Mouse (Mus musculus) bone marrow, adult 2 months (tissue): Measurements from ENCODE around the gene Rasa4.
"Not testable (repeated sequence)": the region's sequence is repeated elsewhere in the genome, so short reads cannot be mapped to it uniquely, and the experiment has no call there.

ENCODE experiments used
- CTCF ChIP-seq: fragments of 200-500 bp; IDR thresholded peaks from 2 replicates; pipeline ENCODE4 v1.5.1; 2011; ENCODE audit warnings: low read length, control low read depth; ENCODE audit not compliant: control insufficient read depth, insufficient read depth
- POLR2A ChIP-seq: fragments of 200-500 bp; IDR thresholded peaks from 2 replicates; pipeline ENCODE4 v1.6.1; 2011; ENCODE audit warnings: low read depth, mild to moderate bottlenecking, control low read depth, low read length, borderline replicate concordance; ENCODE audit not compliant: control insufficient read depth

DNA sequence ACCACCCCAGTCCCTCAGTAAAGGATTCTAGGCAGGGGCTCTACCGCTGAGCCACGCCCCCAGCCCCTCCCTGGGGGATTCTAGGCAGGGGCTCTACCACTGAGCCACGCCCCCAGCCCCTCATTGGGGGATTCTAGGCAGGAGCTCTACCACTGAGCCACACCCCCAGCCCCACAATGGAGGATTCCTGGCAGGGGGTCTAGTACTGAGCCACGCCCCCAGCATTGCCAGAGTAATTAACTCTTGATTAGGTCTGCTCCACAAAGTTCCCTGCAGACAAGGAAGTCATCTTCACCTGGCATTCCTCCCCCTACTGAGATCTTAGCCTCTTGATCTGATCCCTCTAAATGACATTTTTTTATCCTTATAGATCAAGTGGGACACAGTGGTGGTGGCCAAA lies 29.8 kb downstream of the Rasa4 start:
- not testable (repeated sequence) for TF ChIP-seq POLR2A, CTCF
